8 mouse cellular contexts compared by ENCODE assay signal in the genomic region with DNA sequence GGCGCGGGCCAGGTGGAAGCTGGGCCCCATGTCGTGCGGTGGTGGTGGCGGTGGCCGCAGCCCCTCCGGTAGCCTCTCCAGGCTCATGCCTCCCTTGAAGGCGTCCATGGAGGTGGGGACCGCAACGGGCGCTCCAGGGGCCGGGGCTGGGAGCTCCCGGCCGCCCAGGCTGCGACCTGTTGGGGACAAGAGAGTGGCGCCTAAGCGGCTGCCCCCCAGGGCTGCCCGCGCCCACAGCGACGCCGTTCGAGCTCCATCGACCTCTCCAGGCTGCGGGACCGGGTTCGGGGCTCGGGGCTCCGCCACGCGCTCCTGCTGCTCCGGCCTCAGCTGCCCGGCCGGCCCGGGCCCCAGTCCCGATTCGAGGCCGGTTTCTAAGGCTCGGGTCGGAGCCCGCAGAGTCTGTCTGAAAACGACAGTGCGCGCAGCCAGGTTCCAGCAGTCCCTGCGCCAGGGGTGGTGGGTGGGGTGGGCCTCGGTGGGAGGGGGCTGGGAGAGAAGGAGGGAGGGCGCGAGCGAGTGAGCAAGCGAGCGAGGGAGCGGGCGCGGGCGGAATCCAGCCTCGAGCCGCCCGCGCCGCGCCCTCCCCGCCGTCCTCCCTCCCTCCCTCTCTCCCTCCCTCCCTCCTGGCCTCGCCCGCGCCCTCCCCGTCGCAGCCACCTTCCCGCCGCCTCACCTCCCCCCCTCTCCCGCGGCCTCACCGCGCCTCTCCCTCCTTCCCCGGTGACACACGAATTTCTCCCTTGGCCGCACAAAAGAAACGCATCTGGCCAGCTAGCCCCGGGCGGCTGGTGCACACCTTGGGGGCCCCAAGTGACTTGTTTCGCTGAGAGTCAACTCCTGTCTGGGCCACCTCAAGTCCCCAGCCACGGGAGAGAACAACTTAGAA. TPM values are rescaled to one million over a fixed set of nuclear protein-coding genes. Genes with fewer than 3 reads are reported as not detected.
DNase-seq lines count a peak whose midpoint lies in the region; ATAC-seq and TF ChIP-seq lines count a peak whose summit lies in the region.

No protein-coding gene starts in this region.

- H3K9me3 ChIP-seq in ES-E14 (ENCODE audit: control insufficient read depth, insufficient read depth, low read depth, low read length), result no peaks in the 10 kb centered on the region
- no peaks in the 10 kb centered on the region for H3K9me3 ChIP-seq in heart, postnatal 0 days (replicated peaks; ENCODE audit: control insufficient read depth, low read length)
- H3K9me3 ChIP-seq in liver, embryonic 16.5 days (replicated peaks; ENCODE audit: control insufficient read depth, low read length), result no peaks in the 10 kb centered on the region

- TF ChIP-seq CTCF in heart, adult 2 months (IDR thresholded peaks at IDR 0.05), result no peak
- no peak for TF ChIP-seq CTCF in heart, postnatal 0 days (IDR thresholded peaks at IDR 0.05; ENCODE audit: low read depth)

- no peak; the same call in 1 of the 2 replicates for ATAC-seq in heart, postnatal 0 days (ENCODE audit: insufficient read depth, low read depth)
- ATAC-seq in liver, embryonic 16.5 days (ENCODE audit: low read depth), result no peak; the same call in 1 of the 2 replicates

- WGBS in heart, adult 2 months, result 2% methylated on average over 69 of the region's 82 CpGs
- WGBS in heart, postnatal 0 days, result 1% methylated on average over 56 of the region's 82 CpGs
- WGBS in liver, embryonic 16.5 days (ENCODE audit: insufficient replicate concordance), result 2% methylated on average over 68 of the region's 82 CpGs

- H3K9ac ChIP-seq in heart, adult 2 months (ENCODE audit: low read depth, low read length), result no peak overlapping the region
- H3K9ac ChIP-seq in ES-E14 (ENCODE audit: insufficient read depth, low read depth, low read length, poor library complexity, severe bottlenecking), result peak overlapping the region; percentile 23; the same call in 1 of the 2 replicates
- no peak overlapping the region for H3K9ac ChIP-seq in heart, postnatal 0 days (replicated peaks; ENCODE audit: low read depth, low read length)
- H3K9ac ChIP-seq in liver, embryonic 16.5 days (ENCODE audit: low read depth, low read length), result no peak overlapping the region

- peak in 1 of 2 experiments; percentile 31 for DNase-seq in heart, adult 2 months
- DNase-seq in heart, postnatal 25 days (ENCODE audit: low spot score), result no peak
- peak; percentile 42 for DNase-seq in ES-E14 (ENCODE audit: low read depth, low spot score)
- no peak for DNase-seq in heart, postnatal 0 days (ENCODE audit: low spot score)
- no peak for DNase-seq in layer of hippocampus, adult 18-20 months (ENCODE audit: low spot score in 2 of 2)
- no peak for DNase-seq in cerebellum, adult 11-12 months
- no peak for DNase-seq in cerebellum, adult 11 months

- H3K79me2 ChIP-seq in heart, adult 2 months (replicated peaks; ENCODE audit: control insufficient read depth, insufficient read depth, low read length), result no peaks in the 10 kb centered on the region

- H3K27ac ChIP-seq in heart, adult 2 months, result no peak overlapping the region
- H3K27ac ChIP-seq in ES-E14 (ENCODE audit: insufficient read depth, low read depth, low read length, poor library complexity, severe bottlenecking), result no peak overlapping the region
- H3K27ac ChIP-seq in heart, postnatal 0 days (ENCODE audit: low read depth), result no peak overlapping the region
- no peak overlapping the region for H3K27ac ChIP-seq in liver, embryonic 16.5 days (ENCODE audit: low read length)

- H3K4me2 ChIP-seq in heart, postnatal 0 days (ENCODE audit: low read depth, low read length), result peak overlapping the region; percentile 31
- H3K4me2 ChIP-seq in liver, embryonic 16.5 days (ENCODE audit: low read depth, low read length), result peak overlapping the region; percentile 27; the same call in 1 of the 2 replicates

- H3K27me3 ChIP-seq in heart, adult 2 months (ENCODE audit: control insufficient read depth, insufficient read depth, low read length), result peaks cover 64% of the 10 kb centered on the region
- peaks cover 96% of the 10 kb centered on the region for H3K27me3 ChIP-seq in heart, postnatal 0 days (ENCODE audit: control insufficient read depth, insufficient read depth, low read length)
- peaks cover 96% of the 10 kb centered on the region for H3K27me3 ChIP-seq in liver, embryonic 16.5 days (ENCODE audit: control insufficient read depth, insufficient read depth, low read depth, low read length)

- TF ChIP-seq EP300 in heart, adult 2 months (IDR thresholded peaks at IDR 0.05; ENCODE audit: insufficient read depth, low read depth, low read length), result no peak
- TF ChIP-seq EP300 in heart, postnatal 0 days (IDR thresholded peaks at IDR 0.05; ENCODE audit: low read depth), result no peak

- no peaks in the 10 kb centered on the region for H3K36me3 ChIP-seq in heart, adult 2 months (ENCODE audit: control insufficient read depth, insufficient read depth, low read length)
- H3K36me3 ChIP-seq in ES-E14 (ENCODE audit: control insufficient read depth, insufficient read depth, low read length, poor library complexity, severe bottlenecking), result no peaks in the 10 kb centered on the region
- H3K36me3 ChIP-seq in heart, postnatal 0 days (replicated peaks; ENCODE audit: control insufficient read depth, insufficient read depth, low read length), result no peaks in the 10 kb centered on the region
- H3K36me3 ChIP-seq in liver, embryonic 16.5 days (ENCODE audit: control insufficient read depth, insufficient read depth), result no peaks in the 10 kb centered on the region

- peak overlapping the region; percentile 1; the same call in 1 of the 2 replicates for H3K4me3 ChIP-seq in heart, adult 2 months
- peak overlapping the region; percentile 50 for H3K4me3 ChIP-seq in ES-E14 (ENCODE audit: insufficient read depth in 1 of 2, low read depth in 1 of 2, low read length in 2 of 2, poor library complexity in 1 of 2, severe bottlenecking in 1 of 2)
- H3K4me3 ChIP-seq in heart, postnatal 0 days (ENCODE audit: low read depth, low read length), result peak overlapping the region; percentile 30
- H3K4me3 ChIP-seq in liver, embryonic 16.5 days (ENCODE audit: low read depth, low read length), result no peak overlapping the region

- no peak for TF ChIP-seq POLR2A in heart, adult 2 months (IDR thresholded peaks at IDR 0.05; ENCODE audit: insufficient read depth, low read depth, low read length)

- 0 out of 2 replicates have a peak, but pooled peaks cover 1% of the 10 kb centered on the region for H3K4me1 ChIP-seq in heart, adult 2 months (ENCODE audit: control insufficient read depth, insufficient read depth, low read length)
- H3K4me1 ChIP-seq in ES-E14 (ENCODE audit: control insufficient read depth in 2 of 2, insufficient read depth in 2 of 2, low read length in 2 of 2, poor library complexity in 1 of 2), result peaks cover 0 to 3% of the 10 kb centered on the region in 2 experiments; a peak in 1 of 4 replicates
- H3K4me1 ChIP-seq in heart, postnatal 0 days (ENCODE audit: control insufficient read depth, insufficient read depth), result peaks cover 4% of the 10 kb centered on the region; the same call in 1 of the 2 replicates
- H3K4me1 ChIP-seq in liver, embryonic 16.5 days (ENCODE audit: control insufficient read depth, low read depth, low read length), result no peaks in the 10 kb centered on the region; the same call in 1 of the 2 replicates

- in situ Hi-C loops in ES-E14 (cut with MboI; ENCODE audit: low sequenced_read_pairs in 2 of 2, unreplicated experiment in 2 of 2), result loop anchor here (5.0 to 10.0 kb wide), 2 partner anchors 394 to 421 kb away; a partner anchor contains a TSS

- intact Hi-C loops in heart, adult 2 months (cut with DNase I), result loop anchor here (10.0 kb wide), 1 partner anchor 424 kb away; a partner anchor contains a TSS
- intact Hi-C loops in heart, postnatal 25 days (cut with DNase I), result loop anchor here (5.0 kb wide), 1 partner anchor 131 kb away; no protein-coding TSS in a partner anchor

TF ChIP-seq in ES-E14, 5 proteins besides CTCF, POLR2A, EP300 and RAD21:
- TF ChIP-seq ZNF384 (IDR thresholded peaks at IDR 0.05; ENCODE audit: low read depth, low read length) (no peak), HCFC1 (IDR thresholded peaks at IDR 0.05; ENCODE audit: borderline replicate concordance, insufficient read depth, low read length) (peak; percentile 77)

RNA-seq across cellular contexts. Expression of a gene that starts 4.9 kb away (rescaled TPM):
- total RNA-seq in heart, adult 2 months (2021), result not detected
- polyA plus RNA-seq in heart, adult 2 months (2012; rRNA removed), result 0.06 TPM in 1 of 2 replicates, not detected in the other
- total RNA-seq in heart, postnatal 25 days (2021), result not detected
- total RNA-seq in ES-E14 (2012; rRNA removed), result 0.26 and 1.0 TPM in 2 replicates
- 1.0 TPM in 1 of 2 replicates, not detected in the other for total RNA-seq in heart, postnatal 0 days (2014; rRNA removed; ENCODE audit: low replicate concordance)
- polyA plus RNA-seq in heart, postnatal 0 days (2015; fragmentation: Nextera tagmentation; extraction: Ambion mirVana), result not detected in 2 replicates
- polyA plus RNA-seq in liver, embryonic 16.5 days (2015; fragmentation: Nextera tagmentation; extraction: Ambion mirVana), result 0.07 TPM in 1 of 2 replicates, not detected in the other
- total RNA-seq in layer of hippocampus, adult 18-20 months (2021), result not detected

RNA-seq across cellular contexts. Expression of a gene that starts 46.7 kb away (rescaled TPM):
- under 1 TPM in 1 of 2 experiments, not detected in 1; 0.23 TPM for total RNA-seq in heart, adult 2 months (2021)
- 0.12 TPM in 1 of 2 replicates, not detected in the other for polyA plus RNA-seq in heart, adult 2 months (2012; rRNA removed)
- not detected for total RNA-seq in heart, postnatal 25 days (2021)
- not detected in 2 replicates for total RNA-seq in ES-E14 (2012; rRNA removed)
- not detected in 2 replicates for total RNA-seq in heart, postnatal 0 days (2014; rRNA removed; ENCODE audit: low replicate concordance)
- polyA plus RNA-seq in heart, postnatal 0 days (2015; fragmentation: Nextera tagmentation; extraction: Ambion mirVana), result 0.08 and 0.11 TPM in 2 replicates
- 0.07 TPM in 1 of 2 replicates, not detected in the other for polyA plus RNA-seq in liver, embryonic 16.5 days (2015; fragmentation: Nextera tagmentation; extraction: Ambion mirVana)
- not detected for total RNA-seq in layer of hippocampus, adult 18-20 months (2021)
